Mouse (Mus musculus): ENCODE results near the gene Dnah1.

DNA sequence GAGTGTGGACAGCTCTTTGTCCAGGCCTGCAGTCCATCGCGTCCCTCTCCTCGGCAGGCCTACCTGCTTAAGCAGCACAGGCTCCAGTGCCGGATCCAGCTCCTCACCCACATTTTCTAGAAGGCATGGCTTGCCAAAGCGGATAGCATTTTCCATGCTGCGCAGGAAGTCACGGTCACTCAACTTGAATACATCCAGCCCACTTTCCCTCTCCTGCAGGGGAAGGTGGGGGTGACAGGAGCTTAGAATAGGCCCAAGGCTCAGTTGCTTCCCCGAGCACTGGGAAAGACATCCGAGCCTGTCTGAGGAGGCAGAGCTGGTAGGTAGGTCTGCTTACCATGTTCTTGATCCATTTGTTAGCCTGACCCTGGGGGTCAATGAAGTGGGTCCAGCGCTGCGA is 56.0 kb downstream of the Dnah1 start:
- TF ChIP-seq CTCF (IDR thresholded peaks at IDR 0.05; ENCODE audit: low read depth) (no peak), EP300 (optimal IDR thresholded peaks at IDR 0.05) (no peak)

All from stomach, postnatal 0 days (tissue).